Mouse (Mus musculus) limb, embryonic 14.5 days (tissue): ENCODE data around the gene Rassf2. TPM values are rescaled to one million over a fixed set of nuclear protein-coding genes. Genes with fewer than 3 reads are reported as not detected.

ENCODE experiments used
- ATAC-seq: fragments of 200-750 bp; cut with Nextera tagmentation; 2 replicates; pipeline ENCODE4 v1.8.0; 2017; ENCODE audit warnings: low read depth, moderate number of reproducible peaks, moderate TSS enrichment; ENCODE audit not compliant: low FRiP score
- DNase-seq: peaks from one replicate; pipeline ENCODE4 v3.0.0-alpha.2; 2015; ENCODE audit warnings: low spot score
- H3K27ac ChIP-seq: fragments of 300-500 bp; sonication (generic); replicated peaks from 2 replicates; pipeline ENCODE4 v1.5.1; 2014; ENCODE audit warnings: low read depth, mild to moderate bottlenecking, low read length, moderate library complexity, mixed read lengths
- H3K27me3 ChIP-seq: fragments of 300-500 bp; sonication (generic); 2 replicates; pipeline ENCODE4 v1.6.1; 2014; ENCODE audit warnings: low read length, mixed read lengths; ENCODE audit not compliant: control insufficient read depth, insufficient read depth
- H3K36me3 ChIP-seq: fragments of 300-500 bp; sonication (generic); 2 replicates; pipeline ENCODE4 v1.6.1; 2014; ENCODE audit warnings: mild to moderate bottlenecking, low read length, moderate library complexity, mixed read lengths; ENCODE audit not compliant: control insufficient read depth, insufficient read depth
- H3K4me1 ChIP-seq: fragments of 300-500 bp; sonication (generic); 2 replicates; pipeline ENCODE4 v1.6.1; 2014; ENCODE audit warnings: antibody characterized with exemption, low read length, mixed read lengths; ENCODE audit not compliant: control insufficient read depth, insufficient read depth
- H3K4me2 ChIP-seq: fragments of 300-500 bp; sonication (generic); replicated peaks from 2 replicates; pipeline ENCODE4 v1.6.1; 2014; ENCODE audit warnings: low read depth, mild to moderate bottlenecking, low read length, moderate library complexity; ENCODE audit not compliant: severe bottlenecking
- H3K4me3 ChIP-seq: fragments of 300-500 bp; sonication (generic); replicated peaks from 2 replicates; pipeline ENCODE4 v1.5.1; 2014; ENCODE audit warnings: low read length
- H3K9ac ChIP-seq: fragments of 300-500 bp; sonication (generic); 2 replicates; pipeline ENCODE4 v1.6.1; 2014; ENCODE audit warnings: mild to moderate bottlenecking, low read depth, low read length, moderate library complexity; ENCODE audit not compliant: severe bottlenecking
- H3K9me3 ChIP-seq: fragments of 300-500 bp; sonication (generic); 2 replicates; pipeline ENCODE4 v1.6.1; 2016; ENCODE audit warnings: low read length; ENCODE audit not compliant: control insufficient read depth
- POLR2A ChIP-seq: fragments of 200-500 bp; IDR thresholded peaks from 2 replicates; pipeline ENCODE4 v1.8.0; 2012; ENCODE audit warnings: inconsistent platforms, mild to moderate bottlenecking, moderate library complexity, borderline replicate concordance; ENCODE audit not compliant: insufficient read depth, insufficient read length; ENCODE audit errors: extremely low read depth
- WGBS: fragments of 180-500 bp; shearing (Covaris S2); extraction: QIAGEN DNeasy Blood & Tissue Kit; methylation state at CpG from one replicate; pipeline ENCODE4 v1.1.7; 2014; 5-methylcytosine and 5-hydroxymethylcytosine counted together
- polyA plus RNA-seq, 2 experiments: library from polyadenylated mRNA; depleted of rRNA in 1 of 2; stranded (reverse) in 1 of 2; unstranded in 1 of 2; fragments of >200 nt; fragmentation: Nextera tagmentation in 1 of 2; extraction: Ambion mirVana in 1 of 2; gene quantifications; 2 replicates each; pipeline versions ENCODE4 v1.2.1 to v1.2.3; 2012 to 2014

Rassf2 gene
- polyA plus RNA-seq, 2 experiments: 13.2 to 14.6 TPM

- Histone ChIP-seq H3K36me3 (no peaks in the 10 kb centered on the region), H3K4me2 (no peak overlapping the region), H3K9ac (no peak overlapping the region), H3K9me3 (no peaks in the 10 kb centered on the region), H3K4me3 (no peak overlapping the region), H3K4me1 (no peaks in the 10 kb centered on the region), H3K27ac (no peak overlapping the region), H3K27me3 (no peaks in the 10 kb centered on the region)
- no peak for DNase-seq
- 50% methylated on average over 1 of the region's 1 CpGs for WGBS
- TF ChIP-seq POLR2A: no peak
- ATAC-seq: no peak
These were observed 85.7 kb downstream of the Rassf2 start for GRCm38 (mm10) chr2:131944370-131944769.

GRCm38 (mm10) chr2:131941501-131941900, 88.6 kb downstream of the Rassf2 start:
- no peaks in the 10 kb centered on the region for H3K9me3 ChIP-seq
- DNase-seq (no peak), ATAC-seq (no peak)
- no peaks in the 10 kb centered on the region for H3K4me1 ChIP-seq
- H3K4me3 ChIP-seq: no peak overlapping the region
- no peak overlapping the region for H3K27ac ChIP-seq
- no peak overlapping the region for H3K9ac ChIP-seq
- no peak overlapping the region for H3K4me2 ChIP-seq
- peaks cover 11% of the 10 kb centered on the region; the same call in 1 of the 2 replicates for H3K36me3 ChIP-seq
- no peak for TF ChIP-seq POLR2A
- H3K27me3 ChIP-seq: no peaks in the 10 kb centered on the region
- WGBS: 55% methylated on average over 6 of the region's 6 CpGs

- no peaks in the 10 kb centered on the region for H3K4me1 ChIP-seq
- 88% methylated on average over 3 of the region's 3 CpGs for WGBS
- ATAC-seq (no peak), DNase-seq (no peak)
- no peaks in the 10 kb centered on the region for H3K27me3 ChIP-seq
- no peaks in the 10 kb centered on the region for H3K9me3 ChIP-seq
- no peak overlapping the region for H3K27ac ChIP-seq
- H3K9ac ChIP-seq: no peak overlapping the region
- H3K36me3 ChIP-seq: peaks cover 11% of the 10 kb centered on the region; the same call in 1 of the 2 replicates
- TF ChIP-seq POLR2A: no peak
- no peak overlapping the region for H3K4me3 ChIP-seq
- H3K4me2 ChIP-seq: no peak overlapping the region
These were observed 89.6 kb downstream of the Rassf2 start for GRCm38 (mm10) chr2:131940506-131940905.

Other genes with a start within 250 kb of the Rassf2 start
- gene Erv3, start 170.5 kb downstream of the Rassf2 start, polyA plus RNA-seq (2012; rRNA removed): 0.04 and 0.25 TPM in 2 replicates
- not detected in 2 replicates for gene Erv3, start 170.5 kb downstream of the Rassf2 start, polyA plus RNA-seq (2014; fragmentation: Nextera tagmentation; extraction: Ambion mirVana)
- 38.4 and 39.1 TPM in 2 replicates for gene Prnp, start 120.3 kb downstream of the Rassf2 start, polyA plus RNA-seq (2012; rRNA removed)
- 36.1 and 43.1 TPM in 2 replicates for gene Prnp, start 120.3 kb downstream of the Rassf2 start, polyA plus RNA-seq (2014; fragmentation: Nextera tagmentation; extraction: Ambion mirVana)
- 0.12 TPM in 1 of 2 replicates, not detected in the other for gene Prn, start 120.3 kb downstream of the Rassf2 start, polyA plus RNA-seq (2012; rRNA removed)
- not detected in 2 replicates for gene Prn, start 120.3 kb downstream of the Rassf2 start, polyA plus RNA-seq (2014; fragmentation: Nextera tagmentation; extraction: Ambion mirVana)
- 41.2 and 46.2 TPM in 2 replicates for gene Prnd, start 79.4 kb downstream of the Rassf2 start, polyA plus RNA-seq (2012; rRNA removed)
- 44.6 and 50.5 TPM in 2 replicates for gene Prnd, start 79.4 kb downstream of the Rassf2 start, polyA plus RNA-seq (2014; fragmentation: Nextera tagmentation; extraction: Ambion mirVana)
- 17.6 and 22.7 TPM in 2 replicates for gene Slc23a2, start 114.8 kb upstream of the Rassf2 start, polyA plus RNA-seq (2012; rRNA removed)
- gene Slc23a2, start 114.8 kb upstream of the Rassf2 start, polyA plus RNA-seq (2014; fragmentation: Nextera tagmentation; extraction: Ambion mirVana): 15.6 and 19.9 TPM in 2 replicates
- gene Tmem230, start 217.5 kb upstream of the Rassf2 start, polyA plus RNA-seq (2012; rRNA removed): 69.4 and 72.1 TPM in 2 replicates
- 47.2 and 55.6 TPM in 2 replicates for gene Tmem230, start 217.5 kb upstream of the Rassf2 start, polyA plus RNA-seq (2014; fragmentation: Nextera tagmentation; extraction: Ambion mirVana)
- 284 and 315 TPM in 2 replicates for gene Pcna, start 223.1 kb upstream of the Rassf2 start, polyA plus RNA-seq (2012; rRNA removed)
- gene Pcna, start 223.1 kb upstream of the Rassf2 start, polyA plus RNA-seq (2014; fragmentation: Nextera tagmentation; extraction: Ambion mirVana): 229 and 234 TPM in 2 replicates
- 21.2 and 26.1 TPM in 2 replicates for gene Cds2, start 232.9 kb upstream of the Rassf2 start, polyA plus RNA-seq (2012; rRNA removed)
- gene Cds2, start 232.9 kb upstream of the Rassf2 start, polyA plus RNA-seq (2014; fragmentation: Nextera tagmentation; extraction: Ambion mirVana): 17.1 and 25.1 TPM in 2 replicates